Mouse (Mus musculus) adrenal gland, adult 8-10 months (tissue): ENCODE data around the gene Defb29. TPM values are rescaled to one million over a fixed set of nuclear protein-coding genes. Genes with fewer than 3 reads are reported as not detected.
A peak's percentile ranks its signal among the peaks of the same experiment; 100 is the strongest.

ENCODE experiments used
- DNase-seq: peaks from one replicate; pipeline ENCODE4 v3.0.0; 2022
- total RNA-seq, 4 experiments: library from RNA; stranded (reverse); gene quantifications; 2 replicates each; pipeline ENCODE4 v1.2.4; 2022

The Defb29 gene
- not detected for total RNA-seq

GRCm38 (mm10) chr2:152539944-152540710 is at the start of gene Defb29:
Defb29 (minus strand) TSS chr2:152540098.
- DNase-seq: no peak

- DNase-seq: no peak
These were observed 49.1 kb upstream of the Defb29 start for GRCm38 (mm10) chr2:152589021-152589420.

- no peak for DNase-seq
These were observed 48.6 kb upstream of the Defb29 start for GRCm38 (mm10) chr2:152588450-152588849.

- DNase-seq: peak; percentile 9
These were observed 47.1 kb upstream of the Defb29 start for GRCm38 (mm10) chr2:152586926-152587560.

GRCm38 (mm10) chr2:152580612-152581011 is 40.7 kb upstream of the Defb29 start:
- no peak for DNase-seq

- peak; percentile 12 for DNase-seq
These were observed 40.2 kb upstream of the Defb29 start, which contains the start of gene Defb19 for GRCm38 (mm10) chr2:152580107-152580506. Defb19 (minus strand) TSS chr2:152580312.

- DNase-seq: no peak
These were observed 33.6 kb upstream of the Defb29 start for GRCm38 (mm10) chr2:152573484-152573883.

GRCm38 (mm10) chr2:152572114-152572794 is 32.4 kb upstream of the Defb29 start, which contains the start of gene Defb21:
Defb21 (plus strand) TSS chr2:152572744.
- DNase-seq: no peak

- DNase-seq: no peak
These were observed 30.4 kb upstream of the Defb29 start for GRCm38 (mm10) chr2:152570313-152570712.

- no peak for DNase-seq
These were observed 30.0 kb upstream of the Defb29 start for GRCm38 (mm10) chr2:152569881-152570280.

GRCm38 (mm10) chr2:152569038-152569437 is 29.1 kb upstream of the Defb29 start, which contains the start of gene Gm17416:
Gm17416 (plus strand) TSS chr2:152569338.
- DNase-seq: no peak

- no peak for DNase-seq
These were observed 16.8 kb upstream of the Defb29 start for GRCm38 (mm10) chr2:152556655-152557054.

GRCm38 (mm10) chr2:152553774-152554423 is 14.0 kb upstream of the Defb29 start:
- DNase-seq: peak; percentile 31

GRCm38 (mm10) chr2:152548124-152548523 is 8.2 kb upstream of the Defb29 start:
- no peak for DNase-seq

- DNase-seq: peak; percentile 32
These were observed 4.8 kb upstream of the Defb29 start for GRCm38 (mm10) chr2:152544691-152545090.

- no peak for DNase-seq
These were observed 3.6 kb upstream of the Defb29 start for GRCm38 (mm10) chr2:152543478-152543877.

- no peak for DNase-seq
These were observed 3.0 kb upstream of the Defb29 start for GRCm38 (mm10) chr2:152542897-152543296.

GRCm38 (mm10) chr2:152541979-152542378 is 2.1 kb upstream of the Defb29 start:
- DNase-seq: no peak

GRCm38 (mm10) chr2:152517981-152518380 is 21.9 kb downstream of the Defb29 start, which contains the start of gene Defb28:
Defb28 (plus strand) TSS chr2:152518255.
- DNase-seq: peak; percentile 33

- DNase-seq: no peak
These were observed 23.8 kb downstream of the Defb29 start for GRCm38 (mm10) chr2:152516084-152516483.

GRCm38 (mm10) chr2:152511592-152511991 is 28.3 kb downstream of the Defb29 start, which contains the start of gene Defb26:
Defb26 (minus strand) TSS chr2:152511692.
- DNase-seq: no peak

- no peak for DNase-seq
These were observed 35.9 kb downstream of the Defb29 start for GRCm38 (mm10) chr2:152503950-152504349.
